Mouse (Mus musculus): ENCODE measurements around the gene Men1.

Men1 gene

GRCm38 (mm10) chr19:6364317-6364725 is 29.5 kb downstream of the Men1 start:
- DNase-seq (ENCODE audit: low read depth, low spot score) = peak; percentile 93

- no peak for DNase-seq (ENCODE audit: low read depth, low spot score)
Measured at GRCm38 (mm10) chr19:6364842-6365241, 30.1 kb downstream of the Men1 start.

GRCm38 (mm10) chr19:6370175-6370574 is 35.4 kb downstream of the Men1 start:
- DNase-seq (ENCODE audit: low read depth, low spot score) = no peak

GRCm38 (mm10) chr19:6372433-6372832 is 37.7 kb downstream of the Men1 start:
- DNase-seq (ENCODE audit: low read depth, low spot score) = no peak

- peak; percentile 79 for DNase-seq (ENCODE audit: low read depth, low spot score)
Measured at GRCm38 (mm10) chr19:6373539-6374400, 39.0 kb downstream of the Men1 start.

GRCm38 (mm10) chr19:6374571-6374970 is 39.8 kb downstream of the Men1 start:
- no peak for DNase-seq (ENCODE audit: low read depth, low spot score)

GRCm38 (mm10) chr19:6375423-6376254 is 40.9 kb downstream of the Men1 start:
- no peak for DNase-seq (ENCODE audit: low read depth, low spot score)

GRCm38 (mm10) chr19:6376255-6376564 is 41.4 kb downstream of the Men1 start:
- DNase-seq (ENCODE audit: low read depth, low spot score) = peak; percentile 69

GRCm38 (mm10) chr19:6376643-6377042 is 41.9 kb downstream of the Men1 start:
- DNase-seq (ENCODE audit: low read depth, low spot score) = no peak

GRCm38 (mm10) chr19:6377327-6378040 is 42.7 kb downstream of the Men1 start:
- no peak for DNase-seq (ENCODE audit: low read depth, low spot score)

- DNase-seq (ENCODE audit: low read depth, low spot score) = no peak
Measured at GRCm38 (mm10) chr19:6380411-6381166, 45.8 kb downstream of the Men1 start.

GRCm38 (mm10) chr19:6381238-6381637 is 46.5 kb downstream of the Men1 start:
- no peak for DNase-seq (ENCODE audit: low read depth, low spot score)

GRCm38 (mm10) chr19:6382323-6382924 is 47.6 kb downstream of the Men1 start:
- DNase-seq (ENCODE audit: low read depth, low spot score) = no peak

GRCm38 (mm10) chr19:6383470-6383869 is 48.7 kb downstream of the Men1 start:
- no peak for DNase-seq (ENCODE audit: low read depth, low spot score)

- DNase-seq (ENCODE audit: low read depth, low spot score) = no peak
Measured at GRCm38 (mm10) chr19:6384128-6384527, 49.3 kb downstream of the Men1 start, which contains the start of gene Pygm. TSS of gene Pygm (plus strand) at chr19:6384399.

GRCm38 (mm10) chr19:6384954-6385353 is 50.2 kb downstream of the Men1 start:
- no peak for DNase-seq (ENCODE audit: low read depth, low spot score)

GRCm38 (mm10) chr19:6385419-6385818 is 50.6 kb downstream of the Men1 start:
- DNase-seq (ENCODE audit: low read depth, low spot score) = no peak

GRCm38 (mm10) chr19:6385821-6386220 is 51.0 kb downstream of the Men1 start:
- DNase-seq (ENCODE audit: low read depth, low spot score) = no peak

- no peak for DNase-seq (ENCODE audit: low read depth, low spot score)
Measured at GRCm38 (mm10) chr19:6386234-6386633, 51.5 kb downstream of the Men1 start.

GRCm38 (mm10) chr19:6388006-6388405 is 53.2 kb downstream of the Men1 start:
- no peak for DNase-seq (ENCODE audit: low read depth, low spot score)

- DNase-seq (ENCODE audit: low read depth, low spot score) = peak; percentile 90
Measured at GRCm38 (mm10) chr19:6389803-6390202, 55.0 kb downstream of the Men1 start.
